Mouse (Mus musculus) neural tube, embryonic 14.5 days (tissue): ENCODE measurements at regions not wholly inside any gene's neighbourhood (a gene's known extent, or its start where the extent isn't known, plus 50 kb on each side); places are given as distances from the start of the nearest gene placed in this dataset.

ENCODE experiments used
- ATAC-seq: fragments of 200-750 bp; cut with Nextera tagmentation; 2 replicates; pipeline ENCODE4 v1.8.0; 2017; ENCODE audit warnings: low read depth, mild to moderate bottlenecking, moderate TSS enrichment, moderate library complexity
- H3K27ac ChIP-seq: fragments of 300-500 bp; sonication (generic); 2 replicates; pipeline ENCODE4 v1.5.1; 2014; ENCODE audit warnings: low read depth, mild to moderate bottlenecking, control low read depth, low read length, moderate library complexity, mixed read lengths
- H3K27me3 ChIP-seq: fragments of 300-500 bp; sonication (generic); 2 replicates; pipeline ENCODE4 v1.6.1; 2014; ENCODE audit warnings: low read length; ENCODE audit not compliant: control insufficient read depth, insufficient read depth
- H3K36me3 ChIP-seq: fragments of 300-500 bp; sonication (generic); 2 replicates; pipeline ENCODE4 v1.6.1; 2014; ENCODE audit warnings: low read length, mixed read lengths; ENCODE audit not compliant: control insufficient read depth, insufficient read depth
- H3K4me1 ChIP-seq: fragments of 300-500 bp; sonication (generic); 2 replicates; pipeline ENCODE4 v1.6.1; 2014; ENCODE audit warnings: low read length; ENCODE audit not compliant: control insufficient read depth, insufficient read depth
- H3K4me2 ChIP-seq: fragments of 300-500 bp; sonication (generic); 2 replicates; pipeline ENCODE4 v1.6.1; 2014; ENCODE audit warnings: mild to moderate bottlenecking, low read depth, low read length, control low read depth
- H3K4me3 ChIP-seq: fragments of 300-500 bp; sonication (generic); 2 replicates; pipeline ENCODE4 v1.5.1; 2014; ENCODE audit warnings: low read depth, low read length, control low read depth, mixed read lengths
- H3K9ac ChIP-seq: fragments of 300-500 bp; sonication (generic); replicated peaks from 2 replicates; pipeline ENCODE4 v1.6.1; 2014; ENCODE audit warnings: low read depth, mild to moderate bottlenecking, control low read depth, low read length, mixed read lengths
- H3K9me3 ChIP-seq: fragments of 300-500 bp; sonication (generic); 2 replicates; pipeline ENCODE4 v1.6.1; 2016; ENCODE audit warnings: low read length; ENCODE audit not compliant: control insufficient read depth
- WGBS: fragments of 180-500 bp; shearing (Covaris S2); extraction: QIAGEN DNeasy Blood & Tissue Kit; methylation state at CpG from one replicate; pipeline ENCODE4 v1.1.7; 2014; 5-methylcytosine and 5-hydroxymethylcytosine counted together

- Histone ChIP-seq H3K4me2 (no peak overlapping the region), H3K27me3 (no peaks in the 10 kb centered on the region), H3K4me1 (no peaks in the 10 kb centered on the region), H3K9me3 (no peaks in the 10 kb centered on the region), H3K27ac (no peak overlapping the region), H3K9ac (no peak overlapping the region), H3K36me3 (no peaks in the 10 kb centered on the region), H3K4me3 (no peak overlapping the region)
- 95% methylated on average over 4 of the region's 4 CpGs for WGBS
- ATAC-seq, result no peak
Measured at GRCm38 (mm10) chr4:55610998-55611397, 78.7 kb upstream of the Klf4 start.

GRCm38 (mm10) chr4:55609214-55609613 is 76.9 kb upstream of the Klf4 start:
- Histone ChIP-seq H3K4me3 (no peak overlapping the region), H3K4me1 (no peaks in the 10 kb centered on the region), H3K27ac (no peak overlapping the region), H3K27me3 (no peaks in the 10 kb centered on the region), H3K9me3 (no peaks in the 10 kb centered on the region), H3K36me3 (no peaks in the 10 kb centered on the region), H3K4me2 (no peak overlapping the region), H3K9ac (no peak overlapping the region)
- 90% methylated on average over 5 of the region's 5 CpGs for WGBS
- ATAC-seq, result no peak

DNA sequence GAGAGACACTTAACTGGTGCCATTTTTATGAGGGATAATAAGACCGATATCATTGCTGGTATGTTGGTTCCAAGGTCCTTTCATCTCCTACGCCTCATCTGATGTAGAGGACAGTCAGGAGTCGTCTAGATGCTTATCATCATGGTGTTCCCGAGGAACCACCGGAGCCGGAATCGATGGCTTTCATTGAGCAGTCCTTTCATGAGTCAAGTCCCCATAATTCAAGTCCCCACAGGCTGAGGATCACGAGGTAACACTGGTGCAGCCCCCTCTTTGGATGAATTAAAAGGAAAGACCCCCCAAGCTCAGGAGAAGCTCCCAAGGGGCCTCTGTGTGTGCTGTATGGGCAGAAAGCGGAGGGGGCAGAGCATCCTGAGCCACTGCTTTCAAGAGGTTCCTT is 73.3 kb upstream of the Klf4 start:
- WGBS, result 89% methylated on average over 9 of the region's 9 CpGs
- ATAC-seq, result no peak
- H3K4me3 ChIP-seq, result no peak overlapping the region
- no peaks in the 10 kb centered on the region for H3K4me1 ChIP-seq
- H3K27ac ChIP-seq, result no peak overlapping the region
- no peaks in the 10 kb centered on the region for H3K27me3 ChIP-seq
- no peaks in the 10 kb centered on the region for H3K9me3 ChIP-seq
- H3K4me2 ChIP-seq, result no peak overlapping the region
- H3K9ac ChIP-seq, result no peak overlapping the region
- H3K36me3 ChIP-seq, result no peaks in the 10 kb centered on the region

DNA sequence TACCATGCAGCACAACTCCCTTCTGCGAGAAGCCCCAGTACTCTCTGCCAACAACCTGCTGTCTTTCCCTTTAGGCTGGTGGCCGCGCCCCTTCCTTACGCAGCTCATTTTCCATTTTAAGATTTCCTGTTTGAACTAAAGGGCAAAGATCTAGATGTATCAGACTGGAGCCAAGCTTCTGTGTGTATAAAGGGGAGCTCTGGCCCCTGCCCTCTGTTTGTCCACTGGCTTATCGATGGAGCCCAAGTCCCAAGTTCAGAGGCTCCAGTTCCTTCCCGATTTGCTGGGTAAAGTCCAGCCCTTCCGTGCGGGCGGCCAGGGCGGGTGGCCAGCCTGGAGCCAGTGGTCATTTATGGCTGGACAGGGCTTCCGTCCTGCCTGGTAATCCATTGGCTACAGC is 72.6 kb upstream of the Klf4 start:
- H3K36me3 ChIP-seq, result no peaks in the 10 kb centered on the region
- H3K27ac ChIP-seq, result no peak overlapping the region
- H3K9ac ChIP-seq, result no peak overlapping the region
- H3K4me3 ChIP-seq, result no peak overlapping the region
- 91% methylated on average over 11 of the region's 11 CpGs for WGBS
- no peak for ATAC-seq
- no peaks in the 10 kb centered on the region for H3K27me3 ChIP-seq
- no peaks in the 10 kb centered on the region for H3K4me1 ChIP-seq
- H3K9me3 ChIP-seq, result no peaks in the 10 kb centered on the region
- H3K4me2 ChIP-seq, result no peak overlapping the region

DNA sequence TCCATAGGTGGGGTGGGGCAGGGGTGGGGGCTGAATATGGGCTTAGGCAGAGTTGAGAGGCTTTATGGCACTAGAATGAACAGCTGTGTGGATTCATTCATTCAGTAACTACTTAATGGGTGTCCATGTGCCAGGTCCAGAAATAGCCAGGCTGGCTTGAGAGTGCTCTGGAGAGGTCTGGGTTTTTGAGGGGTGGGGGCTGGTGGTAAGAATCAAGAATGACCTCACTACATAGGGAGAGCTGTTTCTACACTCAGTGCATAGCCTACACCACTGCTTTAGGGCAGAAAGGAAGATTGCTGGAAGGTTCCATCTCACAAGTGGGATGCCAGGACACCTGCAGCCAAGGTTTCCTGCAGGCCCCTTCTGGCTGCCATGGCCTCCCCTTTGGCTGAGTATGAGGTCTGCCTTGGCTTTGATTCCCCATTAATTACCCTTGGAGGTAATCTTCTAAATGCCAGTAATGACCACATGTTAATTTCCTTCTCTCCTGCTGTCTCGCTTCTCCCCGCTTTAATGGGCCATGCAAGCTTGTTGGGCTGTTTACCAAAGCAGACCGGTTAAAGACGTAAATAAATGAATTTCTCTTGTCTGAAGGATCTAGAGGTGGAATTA is 71.7 kb upstream of the Klf4 start:
- Histone ChIP-seq H3K27ac (no peak overlapping the region), H3K4me3 (no peak overlapping the region), H3K4me1 (no peaks in the 10 kb centered on the region), H3K27me3 (no peaks in the 10 kb centered on the region), H3K9me3 (no peaks in the 10 kb centered on the region), H3K9ac (no peak overlapping the region), H3K4me2 (no peak overlapping the region), H3K36me3 (no peaks in the 10 kb centered on the region)
- WGBS, result 53% methylated on average over 4 of the region's 4 CpGs
- ATAC-seq, result peak; percentile 75

DNA sequence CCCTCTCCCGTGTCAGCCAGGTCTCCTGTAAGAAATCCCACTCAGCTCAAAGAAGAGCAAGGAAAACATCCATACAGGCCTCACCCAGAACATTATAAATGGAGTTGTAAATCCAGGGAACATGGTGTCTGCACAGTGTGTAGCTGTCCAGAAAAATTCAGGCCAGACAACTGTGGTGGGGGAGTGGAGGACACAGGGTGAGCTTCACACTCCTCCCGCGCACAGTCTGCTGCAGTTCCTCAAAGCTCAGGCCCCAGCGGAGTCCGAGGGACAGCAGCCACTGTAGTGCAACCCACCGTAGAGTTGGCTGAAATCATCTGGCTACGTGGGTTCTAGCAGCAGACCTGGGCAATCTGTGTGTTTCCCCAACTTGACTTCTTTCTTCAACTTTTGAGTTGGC is 62.9 kb upstream of the Klf4 start:
- WGBS, result 91% methylated on average over 7 of the region's 7 CpGs

GRCm38 (mm10) chr4:55594699-55595098 is 62.4 kb upstream of the Klf4 start:
- ATAC-seq, result no peak
- WGBS, result 69% methylated on average over 6 of the region's 6 CpGs
- H3K27me3 ChIP-seq, result no peaks in the 10 kb centered on the region
- no peaks in the 10 kb centered on the region for H3K9me3 ChIP-seq
- no peak overlapping the region for H3K4me3 ChIP-seq
- H3K9ac ChIP-seq, result no peak overlapping the region
- no peak overlapping the region for H3K27ac ChIP-seq
- no peaks in the 10 kb centered on the region for H3K36me3 ChIP-seq
- H3K4me2 ChIP-seq, result no peak overlapping the region
- no peaks in the 10 kb centered on the region for H3K4me1 ChIP-seq

More for the DNA sequence above, 62.9 kb upstream of the Klf4 start:
- no peaks in the 10 kb centered on the region for H3K36me3 ChIP-seq
- H3K4me1 ChIP-seq, result no peaks in the 10 kb centered on the region
- no peak for ATAC-seq
- H3K9me3 ChIP-seq, result no peaks in the 10 kb centered on the region
- no peak overlapping the region for H3K27ac ChIP-seq
- H3K4me3 ChIP-seq, result no peak overlapping the region
- no peaks in the 10 kb centered on the region for H3K27me3 ChIP-seq
- H3K9ac ChIP-seq, result no peak overlapping the region
- no peak overlapping the region for H3K4me2 ChIP-seq

DNA sequence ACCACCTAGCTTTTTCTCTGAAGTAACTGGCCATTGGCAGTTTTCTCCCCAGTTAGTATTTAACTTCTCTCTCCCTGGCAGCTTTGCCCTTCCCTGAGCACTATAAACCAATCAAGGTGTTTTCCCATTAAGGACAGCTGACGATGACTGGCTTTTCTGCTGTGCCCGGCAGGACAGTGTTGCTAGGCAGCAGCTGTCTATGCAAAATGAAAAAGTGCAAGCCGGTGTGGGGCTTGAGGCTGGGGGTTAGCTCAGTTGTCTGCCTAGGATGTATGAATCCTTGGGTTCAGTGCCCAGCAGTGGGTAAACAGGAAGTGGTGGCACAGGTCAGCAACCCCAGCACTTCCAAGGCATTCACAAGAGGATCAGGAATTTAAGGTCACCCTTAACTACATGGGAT is 60.9 kb upstream of the Klf4 start:
- 12% methylated on average over 3 of the region's 3 CpGs for WGBS
- ATAC-seq, result no peak
- Histone ChIP-seq H3K27me3 (no peaks in the 10 kb centered on the region), H3K36me3 (no peaks in the 10 kb centered on the region), H3K9ac (no peak overlapping the region), H3K4me2 (no peak overlapping the region), H3K4me1 (no peaks in the 10 kb centered on the region), H3K4me3 (no peak overlapping the region), H3K9me3 (no peaks in the 10 kb centered on the region), H3K27ac (no peak overlapping the region)

DNA sequence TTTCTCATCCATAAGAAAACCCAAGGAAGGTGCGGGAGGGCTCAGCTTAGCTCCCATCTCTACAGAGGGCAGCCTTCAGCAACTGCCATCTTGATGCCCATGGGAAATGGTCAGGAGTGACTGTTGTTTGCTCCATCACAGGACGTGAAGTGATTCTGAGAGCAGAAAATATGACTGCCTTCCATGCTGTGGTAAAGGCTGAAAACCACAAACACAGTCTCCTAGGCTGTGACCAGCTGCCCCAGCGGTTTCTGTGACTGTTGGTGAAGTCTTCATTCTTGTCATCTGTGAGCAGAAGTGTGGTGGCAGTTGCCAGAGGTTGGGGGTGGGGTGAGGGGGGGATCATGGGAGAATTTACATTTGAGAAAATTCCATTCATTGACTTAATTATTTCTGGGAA is 53.9 kb upstream of the Klf4 start:
- Histone ChIP-seq H3K4me1 (no peaks in the 10 kb centered on the region), H3K4me3 (no peak overlapping the region), H3K36me3 (no peaks in the 10 kb centered on the region), H3K9me3 (no peaks in the 10 kb centered on the region), H3K9ac (no peak overlapping the region), H3K27ac (no peak overlapping the region), H3K4me2 (no peak overlapping the region), H3K27me3 (no peaks in the 10 kb centered on the region)
- WGBS, result 82% methylated on average over 3 of the region's 3 CpGs
- no peak for ATAC-seq
